ENCODE assay signal across 25 mouse cellular contexts in genomic region chr14:79311918-79312454, GRCm38 (mm10).
"Had no signal": no experiment of that assay in that cellular context is flagged by ENCODE, and none has a peak within 500 bp of the region (broad histone marks: within the 10 kb centered on the region; RNA-seq: fewer than 3 reads in every experiment).

No protein-coding gene starts in this region.

- DNase-seq: kidney, adult 11 months; kidney, adult 8-10 months; kidney, postnatal 14 days; kidney, postnatal 4 days; layer of hippocampus, adult 9-11 months; liver, postnatal 0 days; lung, postnatal 36 days; right cerebral cortex, adult 18-20 months; right cerebral cortex, postnatal 14 days; spleen, adult 18-20 months; thymus, postnatal 14 days; thymus, postnatal 4 days had no signal

- H3K36me3 ChIP-seq: limb, embryonic 12.5 days; limb, embryonic 15.5 days; lung, embryonic 15.5 days; midbrain, embryonic 10.5 days; midbrain, embryonic 13.5 days; neural tube, embryonic 12.5 days; neural tube, embryonic 15.5 days; stomach, embryonic 15.5 days had no signal

- H3K4me3 ChIP-seq: limb, embryonic 12.5 days; limb, embryonic 15.5 days; lung, embryonic 15.5 days; midbrain, embryonic 10.5 days; midbrain, embryonic 13.5 days; myocyte; neural tube, embryonic 12.5 days; neural tube, embryonic 15.5 days; stomach, embryonic 15.5 days had no signal

- H3K4me1 ChIP-seq: stomach, embryonic 15.5 days had no signal

- H3K27me3 ChIP-seq: limb, embryonic 12.5 days; limb, embryonic 15.5 days; lung, embryonic 15.5 days; megakaryocyte, embryonic 14.5 days; neural tube, embryonic 12.5 days; neural tube, embryonic 15.5 days; stomach, embryonic 15.5 days had no signal

- H3K9me3 ChIP-seq: limb, embryonic 12.5 days; limb, embryonic 15.5 days; lung, embryonic 15.5 days; megakaryocyte, embryonic 14.5 days; midbrain, embryonic 10.5 days; midbrain, embryonic 13.5 days; neural tube, embryonic 12.5 days; neural tube, embryonic 15.5 days; stomach, embryonic 15.5 days had no signal

- ATAC-seq: liver, postnatal 0 days; midbrain, embryonic 13.5 days; midbrain, embryonic 16.5 days had no signal

- H3K9ac ChIP-seq: limb, embryonic 12.5 days; limb, embryonic 15.5 days; liver, embryonic 14.5 days; liver, postnatal 0 days; lung, embryonic 15.5 days; midbrain, embryonic 13.5 days; neural tube, embryonic 12.5 days; neural tube, embryonic 15.5 days; stomach, embryonic 15.5 days had no signal

- H3K27ac ChIP-seq: limb, embryonic 15.5 days; liver, embryonic 14.5 days; lung, embryonic 15.5 days; midbrain, embryonic 10.5 days; midbrain, embryonic 13.5 days; neural tube, embryonic 12.5 days; neural tube, embryonic 15.5 days; stomach, embryonic 15.5 days had no signal

- H3K4me2 ChIP-seq: limb, embryonic 12.5 days; limb, embryonic 15.5 days; liver, embryonic 11.5 days; lung, embryonic 15.5 days; midbrain, embryonic 13.5 days; neural tube, embryonic 12.5 days; neural tube, embryonic 15.5 days; stomach, embryonic 15.5 days had no signal
